Mouse (Mus musculus) kidney, adult 2 months (tissue): ENCODE data around the gene Gm6526.
"Not testable (repeated sequence)": the region's sequence is repeated elsewhere in the genome, so short reads cannot be mapped to it uniquely, and the experiment has no call there.

ENCODE experiments used
- CTCF ChIP-seq: fragments of 200-500 bp; conservative IDR thresholded peaks from 2 replicates; pipeline ENCODE4 v1.5.1; 2011; ENCODE audit warnings: low read depth, mild to moderate bottlenecking, control low read depth, low read length, moderate library complexity, mixed read lengths; ENCODE audit not compliant: insufficient read depth, insufficient read length
- POLR2A ChIP-seq: fragments of 200-500 bp; IDR thresholded peaks from one replicate; pipeline ENCODE4 v1.6.1; 2011; ENCODE audit warnings: low read depth, low read length, control low read depth

DNA sequence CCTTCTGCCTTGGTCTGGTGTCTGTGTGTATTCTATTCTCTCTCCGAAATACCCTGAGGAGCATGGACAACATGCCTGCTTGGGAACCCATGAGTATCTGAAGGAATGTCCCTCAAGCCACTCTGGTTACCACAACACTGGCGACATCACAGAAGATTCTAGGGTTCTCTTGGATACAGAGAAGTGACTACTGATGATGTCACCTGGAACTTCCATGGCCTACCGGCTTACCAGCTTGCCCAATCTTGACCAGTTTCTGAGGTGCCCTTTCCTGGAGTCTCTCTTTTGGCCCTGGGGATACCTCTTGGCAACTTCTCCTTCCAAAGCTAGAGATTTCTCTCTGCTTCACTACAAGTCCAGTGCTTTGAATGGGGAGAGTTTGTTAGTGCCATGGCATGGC, 37.0 kb downstream of the Gm6526 start, which contains the start of gene Gm8180:
- TF ChIP-seq POLR2A, CTCF: not testable (repeated sequence)
